Mouse (Mus musculus): ENCODE results near the gene Plekha5. TPM values are rescaled to one million over a fixed set of nuclear protein-coding genes. Genes with fewer than 3 reads are reported as not detected.

Gene Plekha5
- polyA plus RNA-seq, 1 experiment: 19.0 TPM

DNA sequence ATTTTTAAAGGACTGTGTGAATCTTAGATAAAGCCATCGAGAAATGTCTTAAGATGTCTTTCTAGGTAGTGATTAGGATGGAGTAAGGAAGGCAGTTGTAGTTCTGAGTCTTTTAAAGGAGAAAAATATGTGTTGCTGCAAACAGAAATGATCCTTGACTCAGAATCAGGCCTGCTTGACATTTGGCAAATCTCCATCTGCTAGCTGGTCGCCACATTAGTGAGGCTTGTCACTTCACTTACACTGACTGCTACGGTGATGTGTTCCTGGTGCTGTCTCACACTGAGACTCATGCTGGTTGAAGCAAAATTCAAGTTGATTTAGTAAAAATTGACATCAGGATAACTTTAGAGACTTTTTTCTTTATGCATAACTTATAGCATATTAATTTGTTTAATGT is 32.0 kb downstream of the Plekha5 start:
- TF ChIP-seq CTCF (IDR thresholded peaks at IDR 0.05; ENCODE audit: extremely low read depth, insufficient read length, insufficient replicate concordance, low read depth, low read length) (no peak), POLR2A (IDR thresholded peaks at IDR 0.05; ENCODE audit: low read depth, low read length) (no peak)
- Histone ChIP-seq H3K36me3 (ENCODE audit: control insufficient read depth, insufficient read depth, low read length) (0 out of 2 replicates have a peak, but pooled peaks cover 1% of the 10 kb centered on the region), H3K4me1 (ENCODE audit: control insufficient read depth, insufficient read depth, insufficient read length, low read length) (peaks cover 12% of the 10 kb centered on the region), H3K27ac (ENCODE audit: insufficient read depth, low read depth, low read length) (no peak overlapping the region), H3K4me3 (ENCODE audit: low read depth, low read length) (no peak overlapping the region), H3K27me3 (ENCODE audit: control insufficient read depth, insufficient read depth, low read length) (no peaks in the 10 kb centered on the region)
- WGBS: 78% methylated on average over 3 of the region's 3 CpGs

DNA sequence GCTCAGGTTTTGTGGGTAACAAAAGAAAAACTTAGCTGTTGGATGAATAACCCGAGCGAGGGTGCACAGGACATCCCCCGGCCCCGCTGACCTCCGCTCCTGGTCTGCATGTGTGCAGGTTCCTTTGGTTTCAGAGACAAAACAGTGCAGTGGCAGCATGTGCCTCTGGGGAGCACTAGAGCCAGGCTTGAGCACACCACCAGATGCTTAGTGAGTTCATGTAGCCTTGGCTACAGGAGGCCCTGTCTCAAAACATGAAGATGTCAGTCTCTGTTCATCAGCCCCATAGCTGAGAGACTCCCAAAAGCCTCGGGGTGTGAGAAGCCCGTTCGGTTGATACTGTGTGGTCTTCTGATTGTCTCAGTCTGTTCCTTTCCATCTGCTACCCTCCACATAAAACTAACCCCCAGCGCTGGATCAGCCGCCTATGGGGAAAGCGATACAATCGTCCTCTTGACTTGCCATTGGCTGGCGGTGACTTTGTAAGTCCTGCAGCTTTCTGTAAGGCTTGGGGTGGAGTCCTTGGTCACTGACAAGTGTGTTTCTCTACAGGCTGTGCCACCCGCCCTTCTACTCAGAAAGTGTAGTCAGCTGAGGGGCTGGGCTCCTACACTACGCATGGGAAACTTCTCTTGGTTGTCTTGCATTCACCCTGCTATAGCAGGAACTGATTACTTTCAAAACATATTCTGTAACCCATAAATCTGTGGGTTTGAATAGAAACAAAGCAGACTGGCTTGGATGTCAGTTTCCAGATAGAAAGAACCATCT is 32.7 kb downstream of the Plekha5 start:
- TF ChIP-seq CTCF (IDR thresholded peaks at IDR 0.05; ENCODE audit: extremely low read depth, insufficient read length, insufficient replicate concordance, low read depth, low read length): no peak
- TF ChIP-seq POLR2A (IDR thresholded peaks at IDR 0.05; ENCODE audit: low read depth, low read length): no peak
- 93% methylated on average over 15 of the region's 15 CpGs for WGBS
- Histone ChIP-seq H3K36me3 (ENCODE audit: control insufficient read depth, insufficient read depth, low read length) (0 out of 2 replicates have a peak, but pooled peaks cover 1% of the 10 kb centered on the region), H3K4me1 (ENCODE audit: control insufficient read depth, insufficient read depth, insufficient read length, low read length) (peaks cover 12% of the 10 kb centered on the region), H3K27ac (ENCODE audit: insufficient read depth, low read depth, low read length) (no peak overlapping the region), H3K4me3 (ENCODE audit: low read depth, low read length) (no peak overlapping the region), H3K27me3 (ENCODE audit: control insufficient read depth, insufficient read depth, low read length) (no peaks in the 10 kb centered on the region)

DNA sequence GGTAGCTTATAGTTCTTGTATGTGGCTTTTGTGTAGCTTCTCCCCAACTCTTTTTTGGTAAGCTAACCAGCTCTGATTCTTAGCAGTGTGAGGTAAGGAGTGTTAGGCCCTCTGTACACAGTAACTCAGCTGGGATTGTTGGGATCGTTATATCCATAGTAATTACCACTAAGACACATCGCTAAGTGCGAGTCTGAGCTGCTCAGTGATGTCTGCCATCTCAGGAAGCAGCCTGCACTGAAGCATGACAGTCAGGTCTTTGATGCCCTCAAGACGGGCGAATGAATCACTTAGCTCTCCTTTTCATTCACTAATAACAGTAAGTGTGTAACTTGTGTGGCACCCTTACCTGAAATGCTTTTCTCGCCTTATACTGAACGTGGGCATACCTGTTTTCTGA is 36.5 kb downstream of the Plekha5 start:
- no peaks in the 10 kb centered on the region for H3K27me3 ChIP-seq (ENCODE audit: control insufficient read depth, insufficient read depth, low read length)
- H3K36me3 ChIP-seq (ENCODE audit: control insufficient read depth, insufficient read depth, low read length): 0 out of 2 replicates have a peak, but pooled peaks cover 1% of the 10 kb centered on the region
- H3K4me3 ChIP-seq (ENCODE audit: low read depth, low read length): no peak overlapping the region
- TF ChIP-seq POLR2A (IDR thresholded peaks at IDR 0.05; ENCODE audit: low read depth, low read length): no peak
- TF ChIP-seq CTCF (IDR thresholded peaks at IDR 0.05; ENCODE audit: extremely low read depth, insufficient read length, insufficient replicate concordance, low read depth, low read length): no peak
- H3K4me1 ChIP-seq (ENCODE audit: control insufficient read depth, insufficient read depth, insufficient read length, low read length): peaks cover 6% of the 10 kb centered on the region; the same call in 1 of the 2 replicates
- H3K27ac ChIP-seq (ENCODE audit: insufficient read depth, low read depth, low read length): no peak overlapping the region
- WGBS: 91% methylated on average over 7 of the region's 7 CpGs

GRCm38 (mm10) chr6:140464818-140465217 is 41.0 kb downstream of the Plekha5 start:
- H3K27me3 ChIP-seq (ENCODE audit: control insufficient read depth, insufficient read depth, low read length): no peaks in the 10 kb centered on the region
- no peak for TF ChIP-seq POLR2A (IDR thresholded peaks at IDR 0.05; ENCODE audit: low read depth, low read length)
- TF ChIP-seq CTCF (IDR thresholded peaks at IDR 0.05; ENCODE audit: extremely low read depth, insufficient read length, insufficient replicate concordance, low read depth, low read length): no peak
- H3K36me3 ChIP-seq (ENCODE audit: control insufficient read depth, insufficient read depth, low read length): no peaks in the 10 kb centered on the region
- no peak overlapping the region for H3K27ac ChIP-seq (ENCODE audit: insufficient read depth, low read depth, low read length)
- no peak overlapping the region for H3K4me3 ChIP-seq (ENCODE audit: low read depth, low read length)
- WGBS: 94% methylated on average over 6 of the region's 6 CpGs
- H3K4me1 ChIP-seq (ENCODE audit: control insufficient read depth, insufficient read depth, insufficient read length, low read length): peaks cover 7% of the 10 kb centered on the region

- WGBS: 34% methylated on average over 9 of the region's 9 CpGs
- H3K4me3 ChIP-seq (ENCODE audit: low read depth, low read length): peak overlapping the region; percentile 35; the same call in 1 of the 2 replicates
- TF ChIP-seq CTCF (IDR thresholded peaks at IDR 0.05; ENCODE audit: extremely low read depth, insufficient read length, insufficient replicate concordance, low read depth, low read length): peak; percentile 38; the same call in 1 of the 2 replicates
- no peak for TF ChIP-seq POLR2A (IDR thresholded peaks at IDR 0.05; ENCODE audit: low read depth, low read length)
- H3K27me3 ChIP-seq (ENCODE audit: control insufficient read depth, insufficient read depth, low read length): no peaks in the 10 kb centered on the region
- peaks cover 7% of the 10 kb centered on the region for H3K4me1 ChIP-seq (ENCODE audit: control insufficient read depth, insufficient read depth, insufficient read length, low read length)
- H3K27ac ChIP-seq (ENCODE audit: insufficient read depth, low read depth, low read length): peak overlapping the region; percentile 19; the same call in 1 of the 2 replicates
- no peaks in the 10 kb centered on the region for H3K36me3 ChIP-seq (ENCODE audit: control insufficient read depth, insufficient read depth, low read length)
These were observed 42.2 kb downstream of the Plekha5 start for GRCm38 (mm10) chr6:140465946-140466646.

DNA sequence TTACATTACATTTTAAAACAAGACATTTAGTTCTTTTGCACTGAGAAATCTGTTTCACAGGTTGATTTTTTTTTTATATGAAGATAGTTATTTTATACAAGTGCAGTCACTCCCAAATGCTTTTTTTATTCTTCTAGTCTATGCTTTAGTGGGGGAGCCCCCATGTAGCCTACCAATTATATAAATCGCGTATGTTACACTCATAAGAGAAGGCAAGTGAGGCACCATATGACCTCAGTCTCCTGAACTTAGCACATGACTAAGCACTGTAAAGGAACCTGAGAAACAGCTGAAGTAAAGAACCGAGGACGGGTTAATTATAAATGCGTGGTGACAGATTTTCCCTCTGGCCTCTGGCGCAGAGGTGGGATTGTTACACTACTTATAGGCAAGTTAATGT is 43.0 kb downstream of the Plekha5 start:
- WGBS: 63% methylated on average over 6 of the region's 6 CpGs
- H3K4me1 ChIP-seq (ENCODE audit: control insufficient read depth, insufficient read depth, insufficient read length, low read length): peaks cover 7% of the 10 kb centered on the region
- H3K36me3 ChIP-seq (ENCODE audit: control insufficient read depth, insufficient read depth, low read length): no peaks in the 10 kb centered on the region
- TF ChIP-seq POLR2A (IDR thresholded peaks at IDR 0.05; ENCODE audit: low read depth, low read length) (no peak), CTCF (IDR thresholded peaks at IDR 0.05; ENCODE audit: extremely low read depth, insufficient read length, insufficient replicate concordance, low read depth, low read length) (no peak)
- no peak overlapping the region for H3K27ac ChIP-seq (ENCODE audit: insufficient read depth, low read depth, low read length)
- no peaks in the 10 kb centered on the region for H3K27me3 ChIP-seq (ENCODE audit: control insufficient read depth, insufficient read depth, low read length)
- H3K4me3 ChIP-seq (ENCODE audit: low read depth, low read length): no peak overlapping the region

- Histone ChIP-seq H3K4me3 (ENCODE audit: low read depth, low read length) (no peak overlapping the region), H3K4me1 (ENCODE audit: control insufficient read depth, insufficient read depth, insufficient read length, low read length) (peaks cover 7% of the 10 kb centered on the region), H3K36me3 (ENCODE audit: control insufficient read depth, insufficient read depth, low read length) (no peaks in the 10 kb centered on the region), H3K27ac (ENCODE audit: insufficient read depth, low read depth, low read length) (no peak overlapping the region), H3K27me3 (ENCODE audit: control insufficient read depth, insufficient read depth, low read length) (no peaks in the 10 kb centered on the region)
- TF ChIP-seq POLR2A (IDR thresholded peaks at IDR 0.05; ENCODE audit: low read depth, low read length) (no peak), CTCF (IDR thresholded peaks at IDR 0.05; ENCODE audit: extremely low read depth, insufficient read length, insufficient replicate concordance, low read depth, low read length) (no peak)
- WGBS: 95% methylated on average over 12 of the region's 12 CpGs
These were observed 44.0 kb downstream of the Plekha5 start for GRCm38 (mm10) chr6:140467851-140468250.
